Mouse (Mus musculus): ENCODE data around the gene Stxbp5.

Stxbp5 gene

GRCm38 (mm10) chr10:9856792-9857191 lies 44.1 kb downstream of the Stxbp5 start:
- no peak for DNase-seq

- no peak for DNase-seq
Measured at GRCm38 (mm10) chr10:9846408-9846807, 54.5 kb downstream of the Stxbp5 start.

- DNase-seq, result no peak
Measured at GRCm38 (mm10) chr10:9839408-9839807, 61.5 kb downstream of the Stxbp5 start.

GRCm38 (mm10) chr10:9834986-9835385 lies 65.9 kb downstream of the Stxbp5 start:
- DNase-seq, result no peak

GRCm38 (mm10) chr10:9832937-9833336 lies 67.9 kb downstream of the Stxbp5 start:
- no peak for DNase-seq

- DNase-seq, result no peak
Measured at GRCm38 (mm10) chr10:9829744-9830143, 71.1 kb downstream of the Stxbp5 start.

- DNase-seq, result peak; percentile 12
Measured at GRCm38 (mm10) chr10:9821299-9821698, 79.6 kb downstream of the Stxbp5 start.

- DNase-seq, result no peak
Measured at GRCm38 (mm10) chr10:9818574-9818973, 82.3 kb downstream of the Stxbp5 start.

GRCm38 (mm10) chr10:9813926-9814325 lies 87.0 kb downstream of the Stxbp5 start:
- DNase-seq, result no peak

- DNase-seq, result no peak
Measured at GRCm38 (mm10) chr10:9807596-9807995, 93.3 kb downstream of the Stxbp5 start.

GRCm38 (mm10) chr10:9805341-9805740 lies 95.5 kb downstream of the Stxbp5 start:
- DNase-seq, result no peak

GRCm38 (mm10) chr10:9803126-9803525 lies 97.8 kb downstream of the Stxbp5 start:
- no peak for DNase-seq

GRCm38 (mm10) chr10:9801571-9801970 lies 99.3 kb downstream of the Stxbp5 start:
- peak; percentile 15 for DNase-seq

GRCm38 (mm10) chr10:9799085-9799484 lies 101.8 kb downstream of the Stxbp5 start:
- DNase-seq, result no peak

- DNase-seq, result no peak
Measured at GRCm38 (mm10) chr10:9796429-9796828, 104.5 kb downstream of the Stxbp5 start.

GRCm38 (mm10) chr10:9794429-9794828 lies 106.5 kb downstream of the Stxbp5 start:
- DNase-seq, result no peak

GRCm38 (mm10) chr10:9790947-9791346 lies 109.9 kb downstream of the Stxbp5 start:
- DNase-seq, result no peak

GRCm38 (mm10) chr10:9786461-9786860 lies 114.4 kb downstream of the Stxbp5 start:
- no peak for DNase-seq

GRCm38 (mm10) chr10:9785651-9786050 lies 115.2 kb downstream of the Stxbp5 start:
- DNase-seq, result no peak

- no peak for DNase-seq
Measured at GRCm38 (mm10) chr10:9779864-9780263, 121.0 kb downstream of the Stxbp5 start.

GRCm38 (mm10) chr10:9770261-9770660 lies 130.6 kb downstream of the Stxbp5 start:
- no peak for DNase-seq

- no peak for DNase-seq
Measured at GRCm38 (mm10) chr10:9763831-9764230, 137.0 kb downstream of the Stxbp5 start.

- DNase-seq, result no peak
Measured at GRCm38 (mm10) chr10:9760264-9760663, 140.6 kb downstream of the Stxbp5 start.

GRCm38 (mm10) chr10:9756546-9756945 lies 144.3 kb downstream of the Stxbp5 start:
- no peak for DNase-seq

- peak; percentile 18 for DNase-seq
Measured at GRCm38 (mm10) chr10:9754893-9755541, 145.9 kb downstream of the Stxbp5 start.
